Mouse (Mus musculus) midbrain, embryonic 14.5 days (tissue): ENCODE results near the gene Mpzl2. TPM values are rescaled to one million over a fixed set of nuclear protein-coding genes. Genes with fewer than 3 reads are reported as not detected.

ENCODE experiments used
- ATAC-seq: fragments of 200-750 bp; cut with Nextera tagmentation; 2 replicates; pipeline ENCODE4 v1.8.0; 2017; ENCODE audit warnings: moderate number of reproducible peaks, moderate library complexity; ENCODE audit not compliant: low FRiP score, low TSS enrichment
- DNase-seq: peaks from one replicate; pipeline ENCODE4 v3.0.0-alpha.2; 2015
- H3K27ac ChIP-seq: fragments of 300-500 bp; sonication (generic); replicated peaks from 2 replicates; pipeline ENCODE4 v1.5.1; 2014; ENCODE audit warnings: mild to moderate bottlenecking, low read depth, low read length, moderate library complexity
- H3K27me3 ChIP-seq: fragments of 300-500 bp; sonication (generic); 2 replicates; pipeline ENCODE4 v1.6.1; 2014; ENCODE audit warnings: low read length, control low read depth, mixed read lengths; ENCODE audit not compliant: control insufficient read depth, insufficient read depth
- H3K36me3 ChIP-seq: fragments of 300-500 bp; sonication (generic); 2 replicates; pipeline ENCODE4 v1.6.1; 2014; ENCODE audit warnings: low read length, control low read depth; ENCODE audit not compliant: control insufficient read depth, insufficient read depth
- H3K4me1 ChIP-seq: fragments of 300-500 bp; sonication (generic); 2 replicates; pipeline ENCODE4 v1.6.1; 2014; ENCODE audit warnings: mild to moderate bottlenecking, antibody characterized with exemption, low read length, control low read depth; ENCODE audit not compliant: control insufficient read depth, insufficient read depth
- H3K4me2 ChIP-seq: fragments of 300-500 bp; sonication (generic); 2 replicates; pipeline ENCODE4 v1.6.1; 2014; ENCODE audit warnings: mild to moderate bottlenecking, low read length, moderate library complexity
- H3K4me3 ChIP-seq: fragments of 300-500 bp; sonication (generic); replicated peaks from 2 replicates; pipeline ENCODE4 v1.5.1; 2014; ENCODE audit warnings: low read depth, low read length
- H3K9ac ChIP-seq: fragments of 300-500 bp; sonication (generic); replicated peaks from 2 replicates; pipeline ENCODE4 v1.6.1; 2014; ENCODE audit warnings: mild to moderate bottlenecking, low read length, moderate library complexity
- H3K9me3 ChIP-seq: fragments of 300-500 bp; sonication (generic); 2 replicates; pipeline ENCODE4 v1.6.1; 2016; ENCODE audit warnings: low read length, control low read depth, mixed read lengths; ENCODE audit not compliant: control insufficient read depth
- WGBS: fragments of 180-500 bp; shearing (Covaris S2); extraction: QIAGEN DNeasy Blood & Tissue Kit; methylation state at CpG from one replicate; pipeline ENCODE4 v1.1.7; 2014; 5-methylcytosine and 5-hydroxymethylcytosine counted together
- polyA plus RNA-seq: library from polyadenylated mRNA; unstranded; fragments of >200 nt; fragmentation: Nextera tagmentation; extraction: Ambion mirVana; gene quantifications from 2 replicates; pipeline ENCODE4 v1.2.1, GENCODE M21; 2014

Mpzl2 gene
- polyA plus RNA-seq, 1 experiment from 2014 or later, result 0.20 TPM

DNA sequence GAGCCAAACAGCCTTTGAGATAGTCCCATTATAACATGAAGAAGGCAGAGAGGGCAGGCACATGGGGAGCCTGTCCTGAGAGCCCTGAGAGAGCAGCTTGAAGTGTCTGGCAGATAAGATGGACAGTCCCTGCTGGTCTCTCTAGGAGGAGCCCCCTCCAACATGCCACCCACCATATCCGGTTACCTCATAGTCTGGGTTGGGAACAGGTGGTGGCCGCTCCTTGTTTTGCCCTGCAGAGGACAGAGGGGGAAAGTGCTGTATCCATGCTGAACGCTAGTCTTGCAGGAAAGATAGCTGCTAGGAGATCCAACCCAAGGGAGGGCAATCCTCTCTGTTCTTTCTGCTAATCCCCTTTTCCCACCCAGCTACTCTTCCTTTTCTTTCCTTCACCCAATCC lies 39.4 kb upstream of the Mpzl2 start:
- no peak for ATAC-seq
- Histone ChIP-seq H3K9ac (no peak overlapping the region), H3K27ac (no peak overlapping the region)

GRCm38 (mm10) chr9:45007404-45007803 lies 32.2 kb upstream of the Mpzl2 start:
- WGBS, result 79% methylated on average over 12 of the region's 12 CpGs
- H3K4me3 ChIP-seq, result no peak overlapping the region
- H3K9ac ChIP-seq, result no peak overlapping the region
- DNase-seq (no peak), ATAC-seq (no peak)
- H3K4me2 ChIP-seq, result no peak overlapping the region
- H3K27me3 ChIP-seq, result no peaks in the 10 kb centered on the region
- no peaks in the 10 kb centered on the region for H3K4me1 ChIP-seq
- no peaks in the 10 kb centered on the region for H3K9me3 ChIP-seq
- no peaks in the 10 kb centered on the region for H3K36me3 ChIP-seq
- H3K27ac ChIP-seq, result no peak overlapping the region

More for the DNA sequence above, 39.4 kb upstream of the Mpzl2 start:
- 65% methylated on average over 3 of the region's 3 CpGs for WGBS
- H3K27me3 ChIP-seq, result no peaks in the 10 kb centered on the region
- H3K4me3 ChIP-seq, result no peak overlapping the region
- H3K4me1 ChIP-seq, result no peaks in the 10 kb centered on the region
- H3K4me2 ChIP-seq, result no peak overlapping the region
- H3K9me3 ChIP-seq, result no peaks in the 10 kb centered on the region
- no peak for DNase-seq
- no peaks in the 10 kb centered on the region for H3K36me3 ChIP-seq

DNA sequence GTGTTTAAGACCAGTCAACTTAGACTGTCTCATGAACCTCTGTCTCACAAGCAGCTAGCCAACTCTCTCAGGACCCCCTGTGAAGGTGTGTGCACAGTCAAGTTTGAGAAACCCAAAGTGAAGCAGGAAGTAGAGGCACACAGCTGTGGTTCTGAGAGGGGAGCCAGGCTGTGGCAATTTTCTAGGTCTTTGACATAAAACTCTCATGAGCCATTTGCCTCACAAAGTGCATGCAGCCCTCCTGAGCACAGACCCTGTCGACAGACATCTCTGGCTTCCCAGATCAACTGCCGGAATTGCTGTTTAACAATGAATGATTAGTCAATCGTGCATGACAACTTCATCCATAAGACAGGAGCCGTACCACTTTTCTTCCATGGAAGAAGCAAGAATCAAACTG lies 31.3 kb upstream of the Mpzl2 start:
- no peak overlapping the region for H3K27ac ChIP-seq
- H3K4me3 ChIP-seq, result no peak overlapping the region
- H3K9ac ChIP-seq, result no peak overlapping the region
- ATAC-seq (no peak), DNase-seq (no peak)
- H3K27me3 ChIP-seq, result no peaks in the 10 kb centered on the region
- H3K4me2 ChIP-seq, result no peak overlapping the region
- H3K4me1 ChIP-seq, result no peaks in the 10 kb centered on the region
- H3K9me3 ChIP-seq, result no peaks in the 10 kb centered on the region
- no peaks in the 10 kb centered on the region for H3K36me3 ChIP-seq
- 39% methylated on average over 4 of the region's 4 CpGs for WGBS

GRCm38 (mm10) chr9:45009180-45010078 lies 30.2 kb upstream of the Mpzl2 start, which contains the start of gene Cd3e:
Cd3e (minus strand) TSS chr9:45009627.
- Histone ChIP-seq H3K27ac (no peak within 1 kb of the TSS), H3K4me1 (no peaks in the 10 kb centered on the region), H3K4me3 (no peak within 1 kb of the TSS), H3K27me3 (no peaks in the 10 kb centered on the region), H3K36me3 (no peaks in the 10 kb centered on the region), H3K4me2 (no peak within 1 kb of the TSS), H3K9me3 (no peaks in the 10 kb centered on the region), H3K9ac (no peak within 1 kb of the TSS)
- DNase-seq (no peak), ATAC-seq (no peak)
- 82% methylated on average over 19 of the region's 19 CpGs for WGBS

GRCm38 (mm10) chr9:45010461-45010860 lies 29.1 kb upstream of the Mpzl2 start:
- Histone ChIP-seq H3K27ac (no peak overlapping the region), H3K27me3 (no peaks in the 10 kb centered on the region), H3K9ac (no peak overlapping the region), H3K36me3 (no peaks in the 10 kb centered on the region), H3K4me3 (no peak overlapping the region), H3K4me2 (no peak overlapping the region), H3K4me1 (no peaks in the 10 kb centered on the region), H3K9me3 (no peaks in the 10 kb centered on the region)
- WGBS, result 74% methylated on average over 4 of the region's 4 CpGs
- DNase-seq (peak; percentile 5), ATAC-seq (no peak)

DNA sequence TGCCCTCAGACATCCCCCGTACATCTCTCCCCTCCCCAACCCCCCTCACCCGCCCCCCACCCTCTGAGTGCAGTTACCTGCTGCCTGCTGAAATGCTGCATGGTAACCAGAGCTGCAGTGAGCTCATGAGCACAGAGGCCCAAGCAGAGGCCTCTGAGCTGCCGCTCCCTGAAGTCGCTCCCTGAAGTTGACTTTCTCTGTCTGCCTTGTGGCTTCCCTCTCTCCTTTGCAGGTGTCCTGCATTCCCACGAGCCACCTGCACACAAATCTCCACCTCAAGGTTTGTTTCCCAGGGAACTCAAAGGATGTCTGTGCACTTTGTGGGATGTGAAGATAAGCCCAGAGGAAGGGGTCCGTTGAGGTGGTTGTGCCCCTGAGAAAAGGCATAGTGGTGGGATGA lies 28.3 kb upstream of the Mpzl2 start:
- no peak for ATAC-seq
- WGBS, result 57% methylated on average over 6 of the region's 6 CpGs

DNA sequence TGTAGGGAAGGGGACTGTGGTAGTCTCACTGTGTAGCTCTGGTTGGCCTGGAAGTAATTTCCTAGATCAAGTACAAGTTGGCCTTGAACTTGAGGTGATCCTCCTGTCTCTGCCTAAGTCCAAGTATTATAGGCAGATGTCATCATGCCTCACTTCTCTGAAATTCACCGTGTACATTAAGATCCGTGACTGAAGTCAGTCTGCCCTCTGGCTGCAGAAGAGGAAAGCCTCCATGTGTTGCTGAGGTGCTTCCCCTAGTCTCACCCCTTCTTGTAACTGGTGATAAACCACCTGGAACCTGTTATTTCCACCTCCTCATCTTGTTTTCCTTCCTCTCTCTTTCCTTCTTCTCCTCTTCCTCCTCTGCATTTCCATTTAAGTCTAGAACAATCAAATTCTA lies 24.7 kb upstream of the Mpzl2 start:
- Histone ChIP-seq H3K27me3 (no peaks in the 10 kb centered on the region), H3K36me3 (no peaks in the 10 kb centered on the region), H3K4me1 (no peaks in the 10 kb centered on the region), H3K9me3 (no peaks in the 10 kb centered on the region), H3K27ac (no peak overlapping the region), H3K9ac (no peak overlapping the region), H3K4me3 (no peak overlapping the region), H3K4me2 (no peak overlapping the region)
- DNase-seq (no peak), ATAC-seq (no peak)
- WGBS, result 28% methylated on average over 2 of the region's 2 CpGs

More for the DNA sequence above, 28.3 kb upstream of the Mpzl2 start:
- Histone ChIP-seq H3K4me1 (no peaks in the 10 kb centered on the region), H3K27ac (no peak overlapping the region), H3K4me2 (no peak overlapping the region), H3K9me3 (no peaks in the 10 kb centered on the region), H3K9ac (no peak overlapping the region), H3K4me3 (no peak overlapping the region), H3K27me3 (no peaks in the 10 kb centered on the region), H3K36me3 (no peaks in the 10 kb centered on the region)
- no peak for DNase-seq

DNA sequence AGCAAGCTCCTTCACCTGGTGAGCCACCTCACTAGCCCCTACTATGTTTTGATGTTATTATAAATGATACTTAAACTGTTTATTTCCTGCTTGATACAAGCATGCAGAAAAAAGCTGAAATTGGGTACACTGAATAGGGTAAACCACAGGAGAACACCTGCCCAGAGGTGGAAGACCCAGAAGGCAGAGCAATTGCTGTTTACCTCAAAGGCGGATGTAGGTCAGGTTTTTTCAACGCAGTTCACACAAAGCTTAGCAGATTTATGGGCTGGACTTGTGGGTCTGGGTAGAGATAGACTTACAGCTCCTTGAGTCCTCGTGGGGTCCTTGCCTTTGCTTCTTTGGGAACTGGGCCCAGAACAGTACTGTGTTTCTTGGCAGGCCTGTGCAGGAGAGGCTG lies 23.8 kb upstream of the Mpzl2 start:
- ATAC-seq, result no peak
- Histone ChIP-seq H3K9me3 (no peaks in the 10 kb centered on the region), H3K9ac (no peak overlapping the region), H3K4me2 (no peak overlapping the region), H3K27me3 (no peaks in the 10 kb centered on the region), H3K4me3 (no peak overlapping the region), H3K27ac (no peak overlapping the region), H3K36me3 (no peaks in the 10 kb centered on the region), H3K4me1 (no peaks in the 10 kb centered on the region)
- DNase-seq, result no peak
- 58% methylated on average over 3 of the region's 3 CpGs for WGBS

DNA sequence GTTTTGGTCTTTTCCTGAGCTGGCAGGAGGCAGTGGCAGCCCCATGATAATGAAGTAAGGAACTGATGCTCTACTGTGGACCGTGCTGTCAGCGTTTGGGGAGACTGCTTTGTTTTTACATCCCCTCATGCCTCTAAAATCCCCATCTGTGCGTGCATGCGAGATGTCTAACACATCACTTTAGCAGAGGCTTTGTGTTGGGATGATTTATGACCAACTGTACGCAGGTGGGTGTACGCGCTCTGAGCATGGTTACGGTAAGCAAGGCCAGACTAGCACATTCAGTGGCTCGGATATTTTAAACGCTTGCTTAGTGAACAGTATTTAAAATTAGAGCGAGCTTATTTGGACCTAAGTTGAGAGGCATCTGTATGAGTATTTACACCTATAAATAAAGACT lies 21.6 kb upstream of the Mpzl2 start:
- Histone ChIP-seq H3K9me3 (no peaks in the 10 kb centered on the region), H3K4me2 (no peak overlapping the region), H3K27ac (no peak overlapping the region), H3K4me3 (no peak overlapping the region), H3K4me1 (no peaks in the 10 kb centered on the region), H3K27me3 (no peaks in the 10 kb centered on the region), H3K9ac (no peak overlapping the region), H3K36me3 (no peaks in the 10 kb centered on the region)
- no peak for ATAC-seq
- DNase-seq, result no peak
- WGBS, result 89% methylated on average over 11 of the region's 11 CpGs
